Mouse (Mus musculus) spleen, adult 2 months (tissue): ENCODE results near the gene Prim2. TPM values are rescaled to one million over a fixed set of nuclear protein-coding genes. Genes with fewer than 3 reads are reported as not detected.
A peak's percentile ranks its signal among the peaks of the same experiment; 100 is the strongest.

Source experiments
- DNase-seq, 2 experiments: peaks; one replicate each; pipeline versions ENCODE4 v3.0.0 to v3.0.0-alpha.2; 2012 to 2021; ENCODE audit warnings: low spot score in 2 of 2, low read depth in 1 of 2
- H3K27ac ChIP-seq: fragments of 200-500 bp; 2 replicates; pipeline ENCODE4 v1.5.1; 2012; ENCODE audit warnings: low read length, inconsistent platforms; ENCODE audit not compliant: insufficient read depth
- H3K27me3 ChIP-seq: fragments of 200-500 bp; 2 replicates; pipeline ENCODE4 v1.6.1; 2012; ENCODE audit warnings: mild to moderate bottlenecking, moderate library complexity, low read length, inconsistent platforms; ENCODE audit not compliant: control insufficient read depth, insufficient read depth
- H3K36me3 ChIP-seq: fragments of 200-500 bp; 2 replicates; pipeline ENCODE4 v1.6.1; 2012; ENCODE audit warnings: mild to moderate bottlenecking, low read length, inconsistent platforms; ENCODE audit not compliant: control insufficient read depth, insufficient read depth
- H3K4me1 ChIP-seq: fragments of 200-500 bp; 2 replicates; pipeline ENCODE4 v1.6.1; 2011; ENCODE audit warnings: inconsistent platforms; ENCODE audit not compliant: control insufficient read depth, insufficient read depth, insufficient read length
- H3K4me3 ChIP-seq: fragments of 200-500 bp; 2 replicates; pipeline ENCODE4 v1.5.1; 2011; ENCODE audit warnings: mild to moderate bottlenecking, inconsistent platforms; ENCODE audit not compliant: insufficient read depth, insufficient read length; ENCODE audit errors: extremely low read depth
- CTCF ChIP-seq: fragments of 200-500 bp; IDR thresholded peaks from 2 replicates; pipeline ENCODE4 v1.5.1; 2011; ENCODE audit warnings: mild to moderate bottlenecking, inconsistent platforms; ENCODE audit not compliant: insufficient read depth, insufficient read length, insufficient replicate concordance; ENCODE audit errors: extremely low read depth
- POLR2A ChIP-seq: fragments of 200-500 bp; IDR thresholded peaks from 2 replicates; pipeline ENCODE4 v1.6.1; 2011; ENCODE audit warnings: low read depth, low read length, inconsistent platforms
- WGBS: fragments of 180-500 bp; shearing (Covaris S2); methylation state at CpG from one replicate; pipeline ENCODE4 v1.1.7; 2018; 5-methylcytosine and 5-hydroxymethylcytosine counted together
- polyA plus RNA-seq: library from polyadenylated mRNA; depleted of rRNA; stranded (reverse); fragments of >200 nt; gene quantifications from 2 replicates; pipeline ENCODE4 v1.2.3, GENCODE M21; 2012

Prim2 gene
- polyA plus RNA-seq, 1 experiment: 2.9 TPM

GRCm38 (mm10) chr1:33673158-33673960 is 3.8 kb upstream of the Prim2 start:
- Histone ChIP-seq H3K27me3 (no peaks in the 10 kb centered on the region), H3K4me1 (peaks cover 2% of the 10 kb centered on the region; the same call in 1 of the 2 replicates), H3K36me3 (no peaks in the 10 kb centered on the region), H3K4me3 (no peak overlapping the region), H3K27ac (no peak overlapping the region)
- TF ChIP-seq CTCF (no peak), POLR2A (no peak)
- 81% methylated on average over 17 of the region's 17 CpGs for WGBS
- no peak for DNase-seq

- 36% methylated on average over 3 of the region's 3 CpGs for WGBS
- Histone ChIP-seq H3K27ac (no peak overlapping the region), H3K4me3 (no peak overlapping the region), H3K4me1 (peaks cover 2% of the 10 kb centered on the region; the same call in 1 of the 2 replicates), H3K27me3 (no peaks in the 10 kb centered on the region), H3K36me3 (no peaks in the 10 kb centered on the region)
- DNase-seq: peak in 1 of 2 experiments; percentile 8
- no peak for TF ChIP-seq CTCF
Measured at GRCm38 (mm10) chr1:33672514-33672913, 2.9 kb upstream of the Prim2 start.

GRCm38 (mm10) chr1:33672083-33672482 is 2.5 kb upstream of the Prim2 start:
- TF ChIP-seq POLR2A (no peak), CTCF (no peak)

GRCm38 (mm10) chr1:33671441-33671840 is 1.8 kb upstream of the Prim2 start:
- DNase-seq: no peak
- H3K27me3 ChIP-seq: no peaks in the 10 kb centered on the region
- no peaks in the 10 kb centered on the region for H3K36me3 ChIP-seq
- peaks cover 2% of the 10 kb centered on the region; the same call in 1 of the 2 replicates for H3K4me1 ChIP-seq
- TF ChIP-seq CTCF (no peak), POLR2A (no peak)
- no peak overlapping the region for H3K4me3 ChIP-seq
- 87% methylated on average over 5 of the region's 5 CpGs for WGBS
- H3K27ac ChIP-seq: no peak overlapping the region

More at GRCm38 (mm10) chr1:33672083-33672482, 2.5 kb upstream of the Prim2 start:
- no peaks in the 10 kb centered on the region for H3K27me3 ChIP-seq
- H3K4me1 ChIP-seq: peaks cover 2% of the 10 kb centered on the region; the same call in 1 of the 2 replicates
- no peak for DNase-seq
- no peak overlapping the region for H3K4me3 ChIP-seq
- no peak overlapping the region for H3K27ac ChIP-seq
- WGBS: 66% methylated on average over 3 of the region's 3 CpGs
- no peaks in the 10 kb centered on the region for H3K36me3 ChIP-seq

- under 1% methylated on average over 37 of the region's 37 CpGs for WGBS
- Histone ChIP-seq H3K27me3 (no peaks in the 10 kb centered on the region), H3K27ac (0 out of 2 replicates have a peak overlapping the region, but pooled peaks have one; percentile 15), H3K36me3 (no peaks in the 10 kb centered on the region), H3K4me3 (peak overlapping the region; percentile 63), H3K4me1 (peaks cover 2% of the 10 kb centered on the region; the same call in 1 of the 2 replicates)
- TF ChIP-seq POLR2A (no peak), CTCF (no peak)
- peak; percentile 46 for DNase-seq
Measured at GRCm38 (mm10) chr1:33670164-33670616, 595 bp upstream of the Prim2 start.

GRCm38 (mm10) chr1:33663605-33664117 is 5.9 kb downstream of the Prim2 start:
- Histone ChIP-seq H3K27ac (no peak overlapping the region), H3K36me3 (peaks cover 4% of the 10 kb centered on the region; the same call in 1 of the 2 replicates)

More at GRCm38 (mm10) chr1:33663605-33664117, 5.9 kb downstream of the Prim2 start:
- no peak overlapping the region for H3K4me3 ChIP-seq
- H3K4me1 ChIP-seq: no peaks in the 10 kb centered on the region
- H3K27me3 ChIP-seq: no peaks in the 10 kb centered on the region
- TF ChIP-seq POLR2A: no peak
- TF ChIP-seq CTCF: no peak
- DNase-seq: no peak
- WGBS: 92% methylated on average over 19 of the region's 19 CpGs
